Mouse (Mus musculus) MEL (cell line): Measurements from ENCODE around the gene Grk3. TPM values are rescaled to one million over a fixed set of nuclear protein-coding genes. Genes with fewer than 3 reads are reported as not detected.

Experiments used
- DNase-seq: peaks from one replicate; pipeline ENCODE4 v3.0.0; 2011; ENCODE audit warnings: low read depth, low spot score
- H3K27ac ChIP-seq: 2 replicates; pipeline ENCODE4 v1.5.1; 2012; ENCODE audit warnings: low read depth, mild to moderate bottlenecking, control low read depth, low read length, moderate library complexity; ENCODE audit not compliant: control insufficient read depth
- H3K27me3 ChIP-seq, 2 experiments: fragments of 150-350 bp in 1 of 2; sonication (generic) in 1 of 2; 2 replicates each; pipeline ENCODE4 v1.6.1; 2012; ENCODE audit warnings: low read length in 2 of 2, mild to moderate bottlenecking in 2 of 2, improper control_type of control experiment in 1 of 2, moderate library complexity in 1 of 2; ENCODE audit not compliant: insufficient read depth in 2 of 2, control insufficient read depth in 1 of 2
- H3K36me3 ChIP-seq, 2 experiments: 2 replicates each; pipeline ENCODE4 v1.6.1; 2012 to 2014; ENCODE audit warnings: low read length in 2 of 2, improper control_type of control experiment in 1 of 2, inconsistent platforms in 1 of 2, mild to moderate bottlenecking in 1 of 2; ENCODE audit not compliant: insufficient read depth in 2 of 2, control insufficient read depth in 1 of 2
- H3K4me1 ChIP-seq, 2 experiments: fragments of 150-350 bp in 1 of 2; sonication (generic) in 1 of 2; 2 replicates each; pipeline ENCODE4 v1.6.1; 2012; ENCODE audit warnings: low read length in 2 of 2, improper control_type of control experiment in 1 of 2, mild to moderate bottlenecking in 1 of 2; ENCODE audit not compliant: insufficient read depth in 2 of 2, control insufficient read depth in 1 of 2
- H3K4me3 ChIP-seq, 2 experiments: fragments of 150-350 bp in 1 of 2; sonication (generic) in 1 of 2; 2 replicates each; pipeline ENCODE4 v1.5.1; 2012; ENCODE audit warnings: low read depth in 2 of 2, low read length in 2 of 2, mild to moderate bottlenecking in 2 of 2, moderate library complexity in 2 of 2, control low read depth in 1 of 2, improper control_type of control experiment in 1 of 2; ENCODE audit not compliant: control insufficient read depth in 1 of 2, insufficient read depth in 1 of 2
- H3K79me2 ChIP-seq: 2 replicates; pipeline ENCODE4 v1.6.1; 2012; ENCODE audit warnings: mild to moderate bottlenecking, low read length, moderate library complexity; ENCODE audit not compliant: control insufficient read depth, poor library complexity, insufficient read depth
- H3K9ac ChIP-seq: 2 replicates; pipeline ENCODE4 v1.6.1; 2012; ENCODE audit warnings: low read depth, mild to moderate bottlenecking, control low read depth, low read length, moderate library complexity; ENCODE audit not compliant: control insufficient read depth, poor library complexity, severe bottlenecking
- H3K9me3 ChIP-seq: fragments of 150-350 bp; sonication (generic); replicated peaks from 2 replicates; pipeline ENCODE4 v1.6.1; 2012; ENCODE audit warnings: mild to moderate bottlenecking, low read length, improper control_type of control experiment, moderate library complexity; ENCODE audit not compliant: insufficient read depth
- BHLHE40 ChIP-seq: IDR thresholded peaks from 2 replicates; pipeline ENCODE4 v1.6.1; 2012; ENCODE audit warnings: low read depth, mild to moderate bottlenecking, inconsistent platforms, low read length, improper control_type of control experiment, borderline replicate concordance
- CTCF ChIP-seq, 3 experiments: IDR thresholded peaks in 2 of 3; conservative IDR thresholded peaks in 1 of 3; 2 replicates each; pipeline ENCODE4 v1.5.1; 2011 to 2012; ENCODE audit warnings: low read length in 3 of 3, low read depth in 2 of 3, mild to moderate bottlenecking in 2 of 3, improper control_type of control experiment in 1 of 3, inconsistent platforms in 1 of 3, mixed read lengths in 1 of 3, moderate library complexity in 1 of 3; ENCODE audit not compliant: control insufficient read depth in 1 of 3, insufficient read depth in 1 of 3, poor library complexity in 1 of 3, severe bottlenecking in 1 of 3
- E2F4 ChIP-seq: IDR thresholded peaks from 2 replicates; pipeline ENCODE4 v1.6.1; 2011; ENCODE audit warnings: low read depth, low read length, improper control_type of control experiment, borderline replicate concordance
- ELF1 ChIP-seq: IDR thresholded peaks from 2 replicates; pipeline ENCODE4 v1.6.1; 2014; ENCODE audit warnings: low read depth, mild to moderate bottlenecking, inconsistent platforms, low read length, improper control_type of control experiment, moderate library complexity
- EP300 ChIP-seq, 2 experiments: IDR thresholded peaks; 2 replicates each; pipeline ENCODE4 v1.6.1; 2011; ENCODE audit warnings: improper control_type of control experiment in 2 of 2, low read length in 2 of 2, low read depth in 1 of 2, mild to moderate bottlenecking in 1 of 2
- MAX ChIP-seq: IDR thresholded peaks from 2 replicates; pipeline ENCODE4 v1.6.1; 2011; ENCODE audit warnings: low read length, improper control_type of control experiment
- MEF2A ChIP-seq: IDR thresholded peaks from 2 replicates; pipeline ENCODE4 v1.6.1; 2014; ENCODE audit warnings: low read depth, mild to moderate bottlenecking, inconsistent platforms, low read length, improper control_type of control experiment; ENCODE audit not compliant: poor library complexity, insufficient replicate concordance, severe bottlenecking; ENCODE audit errors: extremely low read depth
- MXI1 ChIP-seq: IDR thresholded peaks from 2 replicates; pipeline ENCODE4 v1.6.1; 2011; ENCODE audit warnings: mild to moderate bottlenecking, low read depth, low read length, improper control_type of control experiment
- MYB ChIP-seq: IDR thresholded peaks from 2 replicates; pipeline ENCODE4 v1.6.1; 2011; ENCODE audit warnings: mild to moderate bottlenecking, low read depth, low read length, improper control_type of control experiment
- MYC ChIP-seq: IDR thresholded peaks from 2 replicates; pipeline ENCODE4 v1.6.1; 2011; ENCODE audit warnings: low read depth, mild to moderate bottlenecking, low read length, improper control_type of control experiment, moderate library complexity
- NELFE ChIP-seq: IDR thresholded peaks from 2 replicates; pipeline ENCODE4 v1.6.1; 2011; ENCODE audit warnings: low read depth, low read length, improper control_type of control experiment
- POLR2A ChIP-seq, 2 experiments: IDR thresholded peaks; 2 replicates each; pipeline ENCODE4 v1.6.1; 2011 to 2012; ENCODE audit warnings: low read length in 2 of 2, mild to moderate bottlenecking in 2 of 2, control low read depth in 1 of 2, improper control_type of control experiment in 1 of 2, low read depth in 1 of 2, moderate library complexity in 1 of 2; ENCODE audit not compliant: control insufficient read depth in 1 of 2, insufficient read depth in 1 of 2, poor library complexity in 1 of 2
- RAD21 ChIP-seq: IDR thresholded peaks from 2 replicates; pipeline ENCODE4 v1.6.1; 2011; ENCODE audit warnings: mild to moderate bottlenecking, low read depth, low read length, improper control_type of control experiment
- RCOR1 ChIP-seq: IDR thresholded peaks from 2 replicates; pipeline ENCODE4 v1.6.1; 2012; ENCODE audit warnings: low read depth, mild to moderate bottlenecking, inconsistent platforms, low read length, improper control_type of control experiment
- SIN3A ChIP-seq: IDR thresholded peaks from 2 replicates; pipeline ENCODE4 v1.6.1; 2012; ENCODE audit warnings: low read length, improper control_type of control experiment, inconsistent platforms
- SMC3 ChIP-seq: IDR thresholded peaks from 2 replicates; pipeline ENCODE4 v1.6.1; 2011; ENCODE audit warnings: low read depth, low read length, improper control_type of control experiment
- TAL1 ChIP-seq: IDR thresholded peaks from 2 replicates; pipeline ENCODE4 v1.6.1; 2012; ENCODE audit warnings: mild to moderate bottlenecking, inconsistent platforms, low read length, moderate library complexity, mixed read lengths
- TBP ChIP-seq: IDR thresholded peaks from 2 replicates; pipeline ENCODE4 v1.8.0; 2011; ENCODE audit warnings: low read depth, low read length, improper control_type of control experiment
- TCF12 ChIP-seq: IDR thresholded peaks from 2 replicates; pipeline ENCODE4 v1.6.1; 2014; ENCODE audit warnings: low read depth, mild to moderate bottlenecking, inconsistent platforms, low read length, improper control_type of control experiment, moderate library complexity
- UBTF ChIP-seq: IDR thresholded peaks from 2 replicates; pipeline ENCODE4 v1.6.1; 2012; ENCODE audit warnings: low read depth, mild to moderate bottlenecking, inconsistent platforms, low read length, improper control_type of control experiment, moderate library complexity, borderline replicate concordance; ENCODE audit not compliant: insufficient read depth
- USF2 ChIP-seq, 2 experiments: IDR thresholded peaks; 2 replicates each; pipeline ENCODE4 v1.6.1; 2011 to 2012; ENCODE audit warnings: improper control_type of control experiment in 2 of 2, low read length in 2 of 2, borderline replicate concordance in 1 of 2, inconsistent platforms in 1 of 2, low read depth in 1 of 2, mild to moderate bottlenecking in 1 of 2; ENCODE audit not compliant: insufficient read depth in 1 of 2
- ZC3H11A ChIP-seq: IDR thresholded peaks from 2 replicates; pipeline ENCODE4 v1.6.1; 2012; ENCODE audit warnings: low read depth, mild to moderate bottlenecking, inconsistent platforms, low read length, improper control_type of control experiment
- ZKSCAN1 ChIP-seq: IDR thresholded peaks from 2 replicates; pipeline ENCODE4 v1.6.1; 2012; ENCODE audit warnings: low read depth, mild to moderate bottlenecking, inconsistent platforms, low read length, improper control_type of control experiment, moderate library complexity
- ZMIZ1 ChIP-seq: IDR thresholded peaks from 2 replicates; pipeline ENCODE4 v1.6.1; 2012; ENCODE audit warnings: low read depth, mild to moderate bottlenecking, inconsistent platforms, low read length, improper control_type of control experiment, moderate library complexity
- polyA plus RNA-seq, 2 experiments: library from polyadenylated mRNA; stranded (reverse) in 1 of 2; unstranded in 1 of 2; fragments of >175 nt in 1 of 2; fragments of >200 nt in 1 of 2; gene quantifications; 2 replicates each; pipeline versions ENCODE4 v1.2.1 to v1.2.4; 2012; ENCODE audit warnings: low replicate concordance in 2 of 2, low read depth in 1 of 2; ENCODE audit not compliant: insufficient read length in 2 of 2, insufficient read depth in 1 of 2, missing spikeins in 1 of 2
- total RNA-seq: library from RNA; depleted of rRNA; stranded (reverse); fragments of 300-350 nt; gene quantifications from 2 replicates; pipeline ENCODE4 v1.2.3, GENCODE M21; 2012

The Grk3 gene
- total and polyA plus RNA-seq, 3 experiments = not detected

DNA sequence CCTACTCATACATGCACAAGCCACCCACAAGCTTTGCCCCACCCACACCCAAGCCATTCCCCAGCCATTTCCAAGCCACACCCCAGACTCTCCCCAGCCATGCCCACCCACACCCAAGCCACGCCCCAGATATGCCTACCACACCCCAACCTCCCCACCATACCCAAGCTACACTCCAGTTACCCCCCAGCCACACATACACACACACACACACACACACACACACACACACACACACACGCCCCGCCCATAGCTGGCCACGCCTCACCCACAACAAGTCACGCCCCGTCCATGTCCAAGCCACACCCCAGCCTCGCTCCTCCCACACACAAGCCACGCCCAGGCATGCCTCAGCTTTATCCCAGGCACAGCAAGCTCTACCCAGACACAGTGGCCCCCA is 16.4 kb downstream of the Grk3 start:
- Histone ChIP-seq H3K9me3 (no peaks in the 10 kb centered on the region), H3K27ac (no peak overlapping the region), H3K27me3 (no peaks in the 10 kb centered on the region), H3K36me3 (no peaks in the 10 kb centered on the region), H3K4me3 (no peak overlapping the region)
- TF ChIP-seq MAX (no peak), SIN3A (no peak), UBTF (no peak), ZKSCAN1 (no peak), SMC3 (no peak), BHLHE40 (no peak), MYC (no peak), E2F4 (no peak), MXI1 (no peak), CTCF (IDR thresholded peaks at IDR 0.05 in 2 of 3, conservative IDR thresholded peaks at IDR 0.05 in 1 of 3; ENCODE audit: control insufficient read depth in 1 of 3, insufficient read depth in 1 of 3, low read depth in 2 of 3, low read length in 3 of 3, poor library complexity in 1 of 3, severe bottlenecking in 1 of 3) (no peak), NELFE (no peak), RCOR1 (no peak), ZC3H11A (no peak), MEF2A (no peak), TCF12 (no peak), TAL1 (no peak), TBP (no peak), ZMIZ1 (no peak), ELF1 (no peak)
- TF ChIP-seq, all 39 proteins: peak for 0
- H3K9ac ChIP-seq = no peak overlapping the region
- no peaks in the 10 kb centered on the region for H3K79me2 ChIP-seq
- H3K4me1 ChIP-seq = no peaks in the 10 kb centered on the region
- no peak for DNase-seq

DNA sequence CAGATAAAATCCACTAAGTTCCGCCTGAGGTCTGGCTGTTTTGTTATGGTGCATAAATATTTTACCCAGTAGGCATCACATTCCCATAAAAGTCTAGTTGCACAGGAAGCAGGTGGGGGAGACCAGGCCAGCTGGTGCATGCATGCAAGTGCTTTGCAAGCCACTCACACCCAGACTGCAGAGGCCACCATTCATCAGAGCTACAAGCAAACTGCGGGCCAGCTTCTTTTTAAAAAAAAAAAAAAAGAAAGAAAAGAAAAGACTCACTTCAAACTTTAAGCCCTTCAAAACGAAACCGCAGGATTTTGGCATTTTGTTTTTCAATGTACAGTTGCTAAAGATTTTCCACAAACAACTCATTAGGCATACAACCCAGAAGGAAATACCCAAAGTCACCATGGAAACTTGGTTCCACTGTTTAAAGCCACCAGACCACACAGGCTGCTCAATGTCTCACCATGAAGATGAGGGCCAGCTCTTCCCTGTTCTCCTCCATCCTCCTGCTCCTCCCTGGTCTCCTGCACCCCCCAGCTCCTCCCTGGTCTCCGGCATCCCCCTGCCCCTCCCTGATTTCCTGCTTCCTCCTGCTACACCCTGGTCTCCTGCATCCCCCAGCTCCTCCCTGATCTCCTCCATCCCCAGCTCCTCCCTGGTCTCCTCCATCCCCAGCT is 17.9 kb downstream of the Grk3 start:
- Histone ChIP-seq H3K36me3 (no peaks in the 10 kb centered on the region), H3K79me2 (no peaks in the 10 kb centered on the region), H3K4me3 (no peak overlapping the region), H3K27me3 (no peaks in the 10 kb centered on the region), H3K4me1 (no peaks in the 10 kb centered on the region), H3K27ac (no peak overlapping the region), H3K9me3 (no peaks in the 10 kb centered on the region), H3K9ac (no peak overlapping the region)
- DNase-seq = no peak
- TF ChIP-seq POLR2A (IDR thresholded peaks at IDR 0.05; ENCODE audit: control insufficient read depth in 1 of 2, insufficient read depth in 1 of 2, low read depth in 1 of 2, low read length in 2 of 2, poor library complexity in 1 of 2) (no peak), TAL1 (no peak), ZKSCAN1 (no peak), USF2 (IDR thresholded peaks at IDR 0.05; ENCODE audit: borderline replicate concordance in 1 of 2, insufficient read depth in 1 of 2, low read depth in 1 of 2, low read length in 2 of 2) (no peak), MXI1 (no peak), SMC3 (no peak), MYB (no peak), RAD21 (no peak), EP300 (IDR thresholded peaks at IDR 0.05; ENCODE audit: low read depth in 1 of 2, low read length in 2 of 2) (no peak)
